Mouse (Mus musculus) MEL (cell line): ENCODE data around the gene Map3k20. TPM values are rescaled to one million over a fixed set of nuclear protein-coding genes. Genes with fewer than 3 reads are reported as not detected.

ENCODE experiments used
- DNase-seq: peaks from one replicate; pipeline ENCODE4 v3.0.0; 2011; ENCODE audit warnings: low read depth, low spot score
- H3K27ac ChIP-seq: 2 replicates; pipeline ENCODE4 v1.5.1; 2012; ENCODE audit warnings: low read depth, mild to moderate bottlenecking, control low read depth, low read length, moderate library complexity; ENCODE audit not compliant: control insufficient read depth
- H3K27me3 ChIP-seq, 2 experiments: fragments of 150-350 bp in 1 of 2; sonication (generic) in 1 of 2; 2 replicates each; pipeline ENCODE4 v1.6.1; 2012; ENCODE audit warnings: low read length in 2 of 2, mild to moderate bottlenecking in 2 of 2, improper control_type of control experiment in 1 of 2, moderate library complexity in 1 of 2; ENCODE audit not compliant: insufficient read depth in 2 of 2, control insufficient read depth in 1 of 2
- H3K36me3 ChIP-seq, 2 experiments: 2 replicates each; pipeline ENCODE4 v1.6.1; 2012 to 2014; ENCODE audit warnings: low read length in 2 of 2, improper control_type of control experiment in 1 of 2, inconsistent platforms in 1 of 2, mild to moderate bottlenecking in 1 of 2; ENCODE audit not compliant: insufficient read depth in 2 of 2, control insufficient read depth in 1 of 2
- H3K4me1 ChIP-seq, 2 experiments: fragments of 150-350 bp in 1 of 2; sonication (generic) in 1 of 2; 2 replicates each; pipeline ENCODE4 v1.6.1; 2012; ENCODE audit warnings: low read length in 2 of 2, improper control_type of control experiment in 1 of 2, mild to moderate bottlenecking in 1 of 2; ENCODE audit not compliant: insufficient read depth in 2 of 2, control insufficient read depth in 1 of 2
- H3K4me3 ChIP-seq, 2 experiments: fragments of 150-350 bp in 1 of 2; sonication (generic) in 1 of 2; 2 replicates each; pipeline ENCODE4 v1.5.1; 2012; ENCODE audit warnings: low read depth in 2 of 2, low read length in 2 of 2, mild to moderate bottlenecking in 2 of 2, moderate library complexity in 2 of 2, control low read depth in 1 of 2, improper control_type of control experiment in 1 of 2; ENCODE audit not compliant: control insufficient read depth in 1 of 2, insufficient read depth in 1 of 2
- H3K79me2 ChIP-seq: 2 replicates; pipeline ENCODE4 v1.6.1; 2012; ENCODE audit warnings: mild to moderate bottlenecking, low read length, moderate library complexity; ENCODE audit not compliant: control insufficient read depth, poor library complexity, insufficient read depth
- H3K9ac ChIP-seq: 2 replicates; pipeline ENCODE4 v1.6.1; 2012; ENCODE audit warnings: low read depth, mild to moderate bottlenecking, control low read depth, low read length, moderate library complexity; ENCODE audit not compliant: control insufficient read depth, poor library complexity, severe bottlenecking
- H3K9me3 ChIP-seq: fragments of 150-350 bp; sonication (generic); replicated peaks from 2 replicates; pipeline ENCODE4 v1.6.1; 2012; ENCODE audit warnings: mild to moderate bottlenecking, low read length, improper control_type of control experiment, moderate library complexity; ENCODE audit not compliant: insufficient read depth
- BHLHE40 ChIP-seq: IDR thresholded peaks from 2 replicates; pipeline ENCODE4 v1.6.1; 2012; ENCODE audit warnings: low read depth, mild to moderate bottlenecking, inconsistent platforms, low read length, improper control_type of control experiment, borderline replicate concordance
- CHD1 ChIP-seq: IDR thresholded peaks from 2 replicates; pipeline ENCODE4 v1.6.1; 2012; ENCODE audit warnings: low read depth, mild to moderate bottlenecking, inconsistent platforms, low read length, improper control_type of control experiment
- CTCF ChIP-seq, 3 experiments: IDR thresholded peaks in 2 of 3; conservative IDR thresholded peaks in 1 of 3; 2 replicates each; pipeline ENCODE4 v1.5.1; 2011 to 2012; ENCODE audit warnings: low read length in 3 of 3, low read depth in 2 of 3, mild to moderate bottlenecking in 2 of 3, improper control_type of control experiment in 1 of 3, inconsistent platforms in 1 of 3, mixed read lengths in 1 of 3, moderate library complexity in 1 of 3; ENCODE audit not compliant: control insufficient read depth in 1 of 3, insufficient read depth in 1 of 3, poor library complexity in 1 of 3, severe bottlenecking in 1 of 3
- E2F4 ChIP-seq: IDR thresholded peaks from 2 replicates; pipeline ENCODE4 v1.6.1; 2011; ENCODE audit warnings: low read depth, low read length, improper control_type of control experiment, borderline replicate concordance
- ELF1 ChIP-seq: IDR thresholded peaks from 2 replicates; pipeline ENCODE4 v1.6.1; 2014; ENCODE audit warnings: low read depth, mild to moderate bottlenecking, inconsistent platforms, low read length, improper control_type of control experiment, moderate library complexity
- EP300 ChIP-seq, 2 experiments: IDR thresholded peaks; 2 replicates each; pipeline ENCODE4 v1.6.1; 2011; ENCODE audit warnings: improper control_type of control experiment in 2 of 2, low read length in 2 of 2, low read depth in 1 of 2, mild to moderate bottlenecking in 1 of 2
- GABPA ChIP-seq: IDR thresholded peaks from 2 replicates; pipeline ENCODE4 v1.6.1; 2012; ENCODE audit warnings: low read depth, mild to moderate bottlenecking, inconsistent platforms, low read length, improper control_type of control experiment, moderate library complexity
- GATA1 ChIP-seq: IDR thresholded peaks from 2 replicates; pipeline ENCODE4 v1.6.1; 2011; ENCODE audit warnings: low read depth, low read length, improper control_type of control experiment
- HCFC1 ChIP-seq: IDR thresholded peaks from 2 replicates; pipeline ENCODE4 v1.6.1; 2012; ENCODE audit warnings: low read depth, mild to moderate bottlenecking, inconsistent platforms, low read length, improper control_type of control experiment, moderate library complexity
- KAT2A ChIP-seq: conservative IDR thresholded peaks from 2 replicates; pipeline ENCODE4 v1.6.1; 2012; ENCODE audit warnings: low read depth, low read length, improper control_type of control experiment, inconsistent platforms
- MAX ChIP-seq: IDR thresholded peaks from 2 replicates; pipeline ENCODE4 v1.6.1; 2011; ENCODE audit warnings: low read length, improper control_type of control experiment
- MEF2A ChIP-seq: IDR thresholded peaks from 2 replicates; pipeline ENCODE4 v1.6.1; 2014; ENCODE audit warnings: low read depth, mild to moderate bottlenecking, inconsistent platforms, low read length, improper control_type of control experiment; ENCODE audit not compliant: poor library complexity, insufficient replicate concordance, severe bottlenecking; ENCODE audit errors: extremely low read depth
- MYB ChIP-seq: IDR thresholded peaks from 2 replicates; pipeline ENCODE4 v1.6.1; 2011; ENCODE audit warnings: mild to moderate bottlenecking, low read depth, low read length, improper control_type of control experiment
- MYC ChIP-seq: IDR thresholded peaks from 2 replicates; pipeline ENCODE4 v1.6.1; 2011; ENCODE audit warnings: low read depth, mild to moderate bottlenecking, low read length, improper control_type of control experiment, moderate library complexity
- NRF1 ChIP-seq: IDR thresholded peaks from 2 replicates; pipeline ENCODE4 v1.6.1; 2014; ENCODE audit warnings: low read depth, mild to moderate bottlenecking, inconsistent platforms, low read length, improper control_type of control experiment, moderate library complexity; ENCODE audit not compliant: poor library complexity, insufficient read depth, severe bottlenecking
- POLR2A ChIP-seq, 2 experiments: IDR thresholded peaks; 2 replicates each; pipeline ENCODE4 v1.6.1; 2011 to 2012; ENCODE audit warnings: low read length in 2 of 2, mild to moderate bottlenecking in 2 of 2, control low read depth in 1 of 2, improper control_type of control experiment in 1 of 2, low read depth in 1 of 2, moderate library complexity in 1 of 2; ENCODE audit not compliant: control insufficient read depth in 1 of 2, insufficient read depth in 1 of 2, poor library complexity in 1 of 2
- POLR2AphosphoS5 ChIP-seq: IDR thresholded peaks from 2 replicates; pipeline ENCODE4 v1.6.1; 2012; ENCODE audit warnings: low read depth, borderline replicate concordance, mild to moderate bottlenecking, inconsistent platforms, low read length, moderate library complexity, mixed read lengths
- RAD21 ChIP-seq: IDR thresholded peaks from 2 replicates; pipeline ENCODE4 v1.6.1; 2011; ENCODE audit warnings: mild to moderate bottlenecking, low read depth, low read length, improper control_type of control experiment
- RCOR1 ChIP-seq: IDR thresholded peaks from 2 replicates; pipeline ENCODE4 v1.6.1; 2012; ENCODE audit warnings: low read depth, mild to moderate bottlenecking, inconsistent platforms, low read length, improper control_type of control experiment
- SMC3 ChIP-seq: IDR thresholded peaks from 2 replicates; pipeline ENCODE4 v1.6.1; 2011; ENCODE audit warnings: low read depth, low read length, improper control_type of control experiment
- TAL1 ChIP-seq: IDR thresholded peaks from 2 replicates; pipeline ENCODE4 v1.6.1; 2012; ENCODE audit warnings: mild to moderate bottlenecking, inconsistent platforms, low read length, moderate library complexity, mixed read lengths
- TCF12 ChIP-seq: IDR thresholded peaks from 2 replicates; pipeline ENCODE4 v1.6.1; 2014; ENCODE audit warnings: low read depth, mild to moderate bottlenecking, inconsistent platforms, low read length, improper control_type of control experiment, moderate library complexity
- USF1 ChIP-seq: IDR thresholded peaks from 2 replicates; pipeline ENCODE4 v1.6.1; 2014; ENCODE audit warnings: low read depth, mild to moderate bottlenecking, inconsistent platforms, low read length, improper control_type of control experiment, moderate library complexity
- USF2 ChIP-seq, 2 experiments: IDR thresholded peaks; 2 replicates each; pipeline ENCODE4 v1.6.1; 2011 to 2012; ENCODE audit warnings: improper control_type of control experiment in 2 of 2, low read length in 2 of 2, borderline replicate concordance in 1 of 2, inconsistent platforms in 1 of 2, low read depth in 1 of 2, mild to moderate bottlenecking in 1 of 2; ENCODE audit not compliant: insufficient read depth in 1 of 2
- ZC3H11A ChIP-seq: IDR thresholded peaks from 2 replicates; pipeline ENCODE4 v1.6.1; 2012; ENCODE audit warnings: low read depth, mild to moderate bottlenecking, inconsistent platforms, low read length, improper control_type of control experiment
- ZNF384 ChIP-seq: IDR thresholded peaks from 2 replicates; pipeline ENCODE4 v1.6.1; 2012; ENCODE audit warnings: low read depth, mild to moderate bottlenecking, inconsistent platforms, low read length, improper control_type of control experiment
- polyA plus RNA-seq, 2 experiments: library from polyadenylated mRNA; stranded (reverse) in 1 of 2; unstranded in 1 of 2; fragments of >175 nt in 1 of 2; fragments of >200 nt in 1 of 2; gene quantifications; 2 replicates each; pipeline versions ENCODE4 v1.2.1 to v1.2.4; 2012; ENCODE audit warnings: low replicate concordance in 2 of 2, low read depth in 1 of 2; ENCODE audit not compliant: insufficient read length in 2 of 2, insufficient read depth in 1 of 2, missing spikeins in 1 of 2
- total RNA-seq: library from RNA; depleted of rRNA; stranded (reverse); fragments of 300-350 nt; gene quantifications from 2 replicates; pipeline ENCODE4 v1.2.3, GENCODE M21; 2012

Gene Map3k20
- total and polyA plus RNA-seq, 3 experiments = 7.4 to 9.6 TPM; not detected in 1

- no peaks in the 10 kb centered on the region for H3K9me3 ChIP-seq
- no peaks in the 10 kb centered on the region for H3K4me1 ChIP-seq
- H3K27me3 ChIP-seq = no peaks in the 10 kb centered on the region
- H3K36me3 ChIP-seq = no peaks in the 10 kb centered on the region
- H3K27ac ChIP-seq = no peak overlapping the region
- no peak overlapping the region for H3K4me3 ChIP-seq
- DNase-seq = no peak
- TF ChIP-seq ELF1 = no peak
- no peak for TF ChIP-seq TCF12
- no peak for TF ChIP-seq MEF2A
- no peak for TF ChIP-seq TAL1
- no peak for TF ChIP-seq EP300 (IDR thresholded peaks at IDR 0.05; ENCODE audit: low read depth in 1 of 2, low read length in 2 of 2)
- TF ChIP-seq GATA1 = no peak
- no peak for TF ChIP-seq MAX
- no peak for TF ChIP-seq NRF1
- no peak for TF ChIP-seq POLR2AphosphoS5
- TF ChIP-seq E2F4 = no peak
- TF ChIP-seq RAD21 = no peak
- no peak for TF ChIP-seq ZC3H11A
- TF ChIP-seq GABPA = no peak
- TF ChIP-seq POLR2A (IDR thresholded peaks at IDR 0.05; ENCODE audit: control insufficient read depth in 1 of 2, insufficient read depth in 1 of 2, low read depth in 1 of 2, low read length in 2 of 2, poor library complexity in 1 of 2) = no peak
- TF ChIP-seq, all 39 proteins: peak for 0
- Histone ChIP-seq H3K9ac (no peak overlapping the region), H3K79me2 (no peaks in the 10 kb centered on the region)
Observed at GRCm38 (mm10) chr2:72330955-72331481, 45.6 kb downstream of the Map3k20 start.

- Histone ChIP-seq H3K27me3 (no peaks in the 10 kb centered on the region), H3K9me3 (no peaks in the 10 kb centered on the region), H3K4me3 (no peak overlapping the region), H3K27ac (no peak overlapping the region), H3K79me2 (no peaks in the 10 kb centered on the region), H3K4me1 (no peaks in the 10 kb centered on the region; a peak in 1 of 4 replicates), H3K9ac (no peak overlapping the region), H3K36me3 (no peaks in the 10 kb centered on the region)
- DNase-seq = no peak
- TF ChIP-seq RAD21 = no peak
- no peak for TF ChIP-seq RCOR1
- TF ChIP-seq USF2 (IDR thresholded peaks at IDR 0.05; ENCODE audit: borderline replicate concordance in 1 of 2, insufficient read depth in 1 of 2, low read depth in 1 of 2, low read length in 2 of 2) = no peak
- no peak for TF ChIP-seq BHLHE40
- TF ChIP-seq KAT2A = no peak
- no peak for TF ChIP-seq SMC3
- TF ChIP-seq MYB = no peak
- no peak for TF ChIP-seq GABPA
- TF ChIP-seq HCFC1 = no peak
- TF ChIP-seq CTCF (IDR thresholded peaks at IDR 0.05 in 2 of 3, conservative IDR thresholded peaks at IDR 0.05 in 1 of 3; ENCODE audit: control insufficient read depth in 1 of 3, insufficient read depth in 1 of 3, low read depth in 2 of 3, low read length in 3 of 3, poor library complexity in 1 of 3, severe bottlenecking in 1 of 3) = no peak
- TF ChIP-seq ZC3H11A = no peak
- no peak for TF ChIP-seq E2F4
- TF ChIP-seq USF1 = no peak
- TF ChIP-seq POLR2A (IDR thresholded peaks at IDR 0.05; ENCODE audit: control insufficient read depth in 1 of 2, insufficient read depth in 1 of 2, low read depth in 1 of 2, low read length in 2 of 2, poor library complexity in 1 of 2) = no peak
- TF ChIP-seq CHD1 = no peak
- no peak for TF ChIP-seq POLR2AphosphoS5
- no peak for TF ChIP-seq ZNF384
- TF ChIP-seq MYC = no peak
Observed at GRCm38 (mm10) chr2:72332067-72332466, 46.6 kb downstream of the Map3k20 start.
